Mouse (Mus musculus) heart, embryonic 14.5 days (tissue): ENCODE data around the gene Atoh8. TPM values are rescaled to one million over a fixed set of nuclear protein-coding genes. Genes with fewer than 3 reads are reported as not detected.

Source experiments
- ATAC-seq: fragments of 200-750 bp; cut with Nextera tagmentation; 2 replicates; pipeline ENCODE4 v1.8.0; 2017; ENCODE audit warnings: low read depth, moderate TSS enrichment; ENCODE audit not compliant: insufficient number of reproducible peaks, insufficient read depth, low FRiP score
- H3K27ac ChIP-seq, 2 experiments: fragments of 200-500 bp in 1 of 2; fragments of 300-500 bp in 1 of 2; sonication (generic) in 1 of 2; replicated peaks in 1 of 2; 2 replicates each; pipeline ENCODE4 v1.5.1; 2012 to 2014; ENCODE audit warnings: low read depth in 2 of 2, low read length in 2 of 2, control low read depth in 1 of 2, mild to moderate bottlenecking in 1 of 2, mixed read lengths in 1 of 2; ENCODE audit not compliant: control insufficient read depth in 1 of 2, insufficient read depth in 1 of 2
- H3K27me3 ChIP-seq: fragments of 300-500 bp; sonication (generic); 2 replicates; pipeline ENCODE4 v1.6.1; 2014; ENCODE audit warnings: mild to moderate bottlenecking, low read length, control low read depth; ENCODE audit not compliant: control insufficient read depth, insufficient read depth
- H3K36me3 ChIP-seq: fragments of 300-500 bp; sonication (generic); 2 replicates; pipeline ENCODE4 v1.6.1; 2014; ENCODE audit warnings: mild to moderate bottlenecking, control low read depth, low read length, mixed read lengths; ENCODE audit not compliant: control insufficient read depth, insufficient read depth
- H3K4me1 ChIP-seq, 2 experiments: fragments of 200-500 bp in 1 of 2; fragments of 300-500 bp in 1 of 2; sonication (generic) in 1 of 2; 2 replicates each; pipeline ENCODE4 v1.6.1; 2012 to 2014; ENCODE audit warnings: low read length in 2 of 2, control low read depth in 1 of 2, mixed read lengths in 1 of 2; ENCODE audit not compliant: control insufficient read depth in 2 of 2, insufficient read depth in 2 of 2
- H3K4me2 ChIP-seq: fragments of 300-500 bp; sonication (generic); 2 replicates; pipeline ENCODE4 v1.6.1; 2014; ENCODE audit warnings: mild to moderate bottlenecking, low read length
- H3K4me3 ChIP-seq, 2 experiments: fragments of 200-500 bp in 1 of 2; fragments of 300-500 bp in 1 of 2; sonication (generic) in 1 of 2; 2 replicates each; pipeline ENCODE4 v1.5.1; 2012 to 2014; ENCODE audit warnings: low read length in 2 of 2, mild to moderate bottlenecking in 2 of 2, control low read depth in 1 of 2, low read depth in 1 of 2, moderate library complexity in 1 of 2; ENCODE audit not compliant: control insufficient read depth in 1 of 2, insufficient read depth in 1 of 2
- H3K9ac ChIP-seq: fragments of 300-500 bp; sonication (generic); 2 replicates; pipeline ENCODE4 v1.6.1; 2014; ENCODE audit warnings: mild to moderate bottlenecking, low read length
- H3K9me3 ChIP-seq: fragments of 300-500 bp; sonication (generic); 2 replicates; pipeline ENCODE4 v1.6.1; 2016; ENCODE audit warnings: low read length, control low read depth; ENCODE audit not compliant: control insufficient read depth
- WGBS: fragments of 180-500 bp; shearing (Covaris S2); extraction: QIAGEN DNeasy Blood & Tissue Kit; methylation state at CpG from one replicate; pipeline ENCODE4 v1.1.7; 2014; 5-methylcytosine and 5-hydroxymethylcytosine counted together
- polyA plus RNA-seq: library from polyadenylated mRNA; unstranded; fragments of >200 nt; fragmentation: Nextera tagmentation; extraction: Ambion mirVana; gene quantifications from 2 replicates; pipeline ENCODE4 v1.2.1, GENCODE M21; 2014

The Atoh8 gene
- polyA plus RNA-seq, 1 experiment from 2014 or later = 12.0 TPM

DNA sequence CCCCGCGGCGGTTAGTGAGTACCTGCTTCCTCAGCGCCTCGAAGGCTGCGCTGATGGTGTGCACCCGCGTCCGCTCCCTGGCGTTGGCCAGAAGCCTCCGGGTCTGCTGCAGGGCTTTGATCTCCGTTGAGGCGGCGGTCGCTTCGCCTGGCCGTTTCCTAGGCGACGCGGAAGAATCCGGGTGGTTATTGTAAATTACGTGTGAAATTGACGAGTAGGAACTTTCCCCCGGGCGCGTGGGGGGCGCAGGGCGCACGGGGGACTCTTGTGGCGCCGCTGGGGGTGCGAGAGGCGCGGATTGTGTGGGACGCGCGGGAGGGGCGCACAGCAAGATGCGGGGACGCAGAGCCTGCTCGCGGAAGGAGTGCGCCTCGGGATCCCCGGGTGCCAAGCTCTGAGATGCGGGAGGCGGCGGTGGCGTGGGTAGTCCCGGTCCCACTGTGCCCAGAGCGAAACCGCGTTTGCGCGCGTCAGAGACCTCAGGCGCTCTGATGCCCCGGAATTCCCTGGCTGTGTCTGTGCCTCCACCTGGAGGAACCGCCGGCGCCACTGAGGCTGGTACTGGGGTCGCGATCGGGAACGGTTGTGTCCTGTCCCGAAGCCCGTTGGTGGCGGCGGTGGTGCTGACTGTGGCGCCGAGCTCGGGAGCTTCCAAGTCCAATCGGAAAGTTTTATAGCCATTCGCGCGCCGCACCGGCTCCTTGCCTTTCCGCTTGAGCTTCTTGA lies 842 bp downstream of the Atoh8 start:
- Histone ChIP-seq H3K9ac (peak overlapping the region; percentile 74), H3K27ac (peak overlapping the region; percentile 13 to 60), H3K27me3 (no peaks in the 10 kb centered on the region), H3K9me3 (no peaks in the 10 kb centered on the region), H3K4me1 (peaks cover 27 to 43% of the 10 kb centered on the region in 2 experiments), H3K4me3 (peak overlapping the region; percentile 68 to 71), H3K36me3 (no peaks in the 10 kb centered on the region), H3K4me2 (peak overlapping the region; percentile 98)
- under 1% methylated on average over 78 of the region's 79 CpGs for WGBS
- no peak for ATAC-seq

DNA sequence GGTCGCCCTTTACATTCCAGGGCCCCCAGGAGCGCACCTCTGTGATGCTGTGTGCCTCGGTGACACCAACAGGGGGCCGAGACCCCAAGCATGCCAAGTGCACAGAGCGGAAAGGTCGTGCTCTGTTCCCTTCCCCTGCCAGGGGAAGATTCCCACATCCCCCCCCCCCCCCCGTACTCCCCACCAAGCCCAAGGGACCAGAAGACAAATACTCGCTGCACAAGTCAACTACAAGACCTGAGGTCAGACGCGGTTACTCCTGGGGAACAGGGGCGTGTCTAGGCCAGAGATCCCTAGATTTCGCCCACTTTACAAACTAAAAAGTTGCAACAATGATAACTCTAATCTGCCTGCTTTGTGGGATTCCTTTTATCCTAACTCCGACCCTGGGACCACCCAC lies 1.4 kb downstream of the Atoh8 start:
- no peaks in the 10 kb centered on the region for H3K9me3 ChIP-seq
- no peaks in the 10 kb centered on the region for H3K36me3 ChIP-seq
- no peaks in the 10 kb centered on the region for H3K27me3 ChIP-seq
- H3K27ac ChIP-seq = 0 out of 4 replicates have a peak overlapping the region, but pooled peaks of 1 of the 2 experiments have one; percentile 60
- 0% methylated on average over 11 of the region's 13 CpGs for WGBS
- peak overlapping the region; percentile 74 for H3K9ac ChIP-seq
- no peak for ATAC-seq
- H3K4me2 ChIP-seq = peak overlapping the region; percentile 98
- peaks cover 26 to 42% of the 10 kb centered on the region in 2 experiments for H3K4me1 ChIP-seq
- peak overlapping the region; percentile 68 to 71 for H3K4me3 ChIP-seq

DNA sequence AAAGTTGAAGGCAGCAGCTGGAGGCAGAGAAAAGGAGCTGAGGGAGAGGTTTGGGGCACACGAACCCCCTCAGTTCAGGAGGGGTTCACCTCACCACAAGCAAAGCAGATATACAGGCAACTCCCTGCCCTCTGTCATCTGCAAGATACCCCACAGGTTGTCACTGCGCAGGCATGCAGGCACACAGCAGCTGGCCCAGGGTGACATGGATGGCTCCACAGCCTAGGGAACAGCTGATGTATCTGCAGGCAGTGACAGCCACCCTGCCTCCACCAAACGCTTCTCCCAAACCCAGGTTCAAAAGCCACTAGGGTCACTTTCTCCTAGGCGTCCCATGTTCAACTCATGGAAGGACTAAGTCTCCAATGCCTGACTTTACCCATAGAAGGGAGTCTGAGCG lies 2.5 kb downstream of the Atoh8 start:
- Histone ChIP-seq H3K4me3 (peak overlapping the region; percentile 68 to 71), H3K27ac (no peak overlapping the region), H3K27me3 (no peaks in the 10 kb centered on the region), H3K4me2 (peak overlapping the region; percentile 98), H3K4me1 (peaks cover 21 to 33% of the 10 kb centered on the region in 2 experiments), H3K36me3 (no peaks in the 10 kb centered on the region), H3K9me3 (no peaks in the 10 kb centered on the region), H3K9ac (peak overlapping the region; percentile 74)
- ATAC-seq = no peak
- WGBS = 63% methylated on average over 5 of the region's 5 CpGs

DNA sequence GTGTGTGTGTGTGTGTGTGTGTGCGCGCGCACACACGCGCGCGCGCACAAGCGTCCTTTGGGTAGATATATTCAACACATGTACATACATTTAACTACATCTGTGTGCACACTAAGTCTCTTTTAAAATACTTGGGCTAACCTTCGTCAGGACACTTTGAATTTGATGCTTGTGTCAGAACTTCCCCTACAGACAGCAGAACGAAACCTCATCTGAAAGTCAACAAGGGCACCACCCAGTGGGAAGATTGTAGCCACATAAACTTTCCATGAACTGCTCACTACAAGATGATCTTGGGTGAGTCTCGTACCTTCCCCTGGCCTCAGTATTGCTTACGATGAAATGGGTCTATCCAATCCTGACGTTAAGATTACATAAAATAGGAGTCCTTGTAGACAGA lies 3.0 kb downstream of the Atoh8 start:
- Histone ChIP-seq H3K4me1 (peaks cover 20 to 36% of the 10 kb centered on the region in 2 experiments), H3K4me2 (peak overlapping the region; percentile 98), H3K27me3 (no peaks in the 10 kb centered on the region), H3K9ac (no peak overlapping the region; the same call in 1 of the 2 replicates), H3K4me3 (peak overlapping the region in 1 of 2 experiments; percentile 68; a peak in 3 of 4 replicates), H3K9me3 (no peaks in the 10 kb centered on the region), H3K36me3 (no peaks in the 10 kb centered on the region), H3K27ac (no peak overlapping the region)
- 88% methylated on average over 14 of the region's 14 CpGs for whole genome bisulfite sequencing
- ATAC-seq = no peak

DNA sequence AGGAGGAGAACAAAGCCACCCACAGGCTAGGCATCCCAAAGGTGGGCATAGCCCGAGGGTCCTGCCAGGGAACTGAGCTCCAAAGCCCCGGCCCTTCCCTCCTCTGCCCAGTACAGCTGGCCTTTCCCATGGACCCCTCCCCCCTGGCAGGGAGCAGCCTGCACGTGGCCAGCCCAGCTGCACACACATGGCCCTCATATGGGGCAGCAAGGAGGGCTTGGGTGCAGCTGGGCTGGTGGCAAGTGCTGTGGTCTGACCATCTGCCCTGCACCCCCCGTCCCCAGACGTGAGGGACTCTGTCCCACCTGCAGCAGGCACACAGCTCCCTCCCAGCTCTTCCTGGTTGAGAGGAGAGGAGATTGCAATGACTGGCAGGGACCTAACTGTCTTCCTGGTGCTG lies 4.5 kb downstream of the Atoh8 start:
- no peaks in the 10 kb centered on the region for H3K9me3 ChIP-seq
- H3K4me2 ChIP-seq = peak overlapping the region; percentile 19
- peaks cover 17 to 33% of the 10 kb centered on the region in 2 experiments for H3K4me1 ChIP-seq

DNA sequence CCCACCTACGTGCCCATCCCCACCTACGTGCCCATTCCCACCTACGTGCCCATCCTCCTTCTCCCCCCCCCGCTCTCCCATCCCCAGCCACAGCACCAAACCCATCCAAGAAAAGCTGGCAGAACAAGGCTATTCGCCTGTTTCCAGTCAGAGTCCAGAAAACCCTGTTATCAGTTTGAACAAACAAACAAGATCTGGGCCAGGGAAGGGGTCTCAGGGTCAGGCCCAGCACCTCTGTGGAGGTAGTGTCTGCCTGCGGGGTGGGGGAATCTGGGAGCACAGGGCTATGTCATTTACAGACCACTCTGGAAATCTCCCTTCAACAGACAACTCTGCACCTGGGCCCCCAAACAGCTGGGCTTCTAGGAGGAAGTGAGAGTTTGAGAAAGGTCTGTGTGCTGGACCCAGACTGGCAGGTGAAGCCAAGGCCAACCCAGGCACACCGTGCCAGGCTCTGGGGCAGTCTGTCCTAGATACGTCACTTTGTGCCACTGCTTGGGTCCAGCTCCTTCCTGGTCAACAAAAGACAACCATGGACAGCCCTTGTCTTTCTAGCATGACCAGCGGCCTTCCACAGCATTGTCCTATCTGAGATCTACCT lies 7.6 kb downstream of the Atoh8 start:
- ATAC-seq = no peak
- no peak overlapping the region for H3K4me3 ChIP-seq
- 0 out of 2 replicates have a peak, but pooled peaks cover 4% of the 10 kb centered on the region for H3K36me3 ChIP-seq
- no peak overlapping the region for H3K4me2 ChIP-seq
- peaks cover 12 to 21% of the 10 kb centered on the region in 2 experiments for H3K4me1 ChIP-seq
- no peak overlapping the region for H3K9ac ChIP-seq
- WGBS = 66% methylated on average over 9 of the region's 9 CpGs
- no peaks in the 10 kb centered on the region for H3K27me3 ChIP-seq
- H3K9me3 ChIP-seq = no peaks in the 10 kb centered on the region
- no peak overlapping the region for H3K27ac ChIP-seq

More for the DNA sequence above, 4.5 kb downstream of the Atoh8 start:
- H3K27ac ChIP-seq = no peak overlapping the region
- H3K9ac ChIP-seq = no peak overlapping the region
- ATAC-seq = no peak
- WGBS = 41% methylated on average over 5 of the region's 5 CpGs
- H3K27me3 ChIP-seq = no peaks in the 10 kb centered on the region
- H3K4me3 ChIP-seq = no peak overlapping the region
- H3K36me3 ChIP-seq = no peaks in the 10 kb centered on the region

DNA sequence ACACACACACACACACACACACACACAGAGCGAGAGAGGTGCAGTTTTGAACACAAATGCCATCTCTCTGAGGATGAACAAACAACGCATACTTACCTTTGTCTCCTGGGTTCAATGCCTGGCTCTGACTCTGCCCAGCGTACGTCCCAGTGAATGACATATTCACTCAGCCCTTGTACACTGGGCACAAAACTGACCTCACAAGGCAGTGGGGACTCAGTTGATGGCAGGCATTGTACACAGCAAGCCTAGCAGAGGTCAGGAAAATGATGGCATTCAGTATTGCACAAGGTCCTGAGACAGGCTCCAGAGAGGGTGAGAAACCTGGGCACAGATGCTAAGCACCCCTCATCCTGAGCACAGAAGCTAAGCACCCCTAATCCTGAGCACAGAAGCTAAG lies 8.4 kb downstream of the Atoh8 start:
- no peak overlapping the region for H3K9ac ChIP-seq
- H3K9me3 ChIP-seq = no peaks in the 10 kb centered on the region
- H3K4me1 ChIP-seq = peaks cover 19 to 26% of the 10 kb centered on the region in 2 experiments
- H3K27ac ChIP-seq = no peak overlapping the region
- WGBS = 93% methylated on average over 4 of the region's 4 CpGs
- H3K4me3 ChIP-seq = no peak overlapping the region
- no peak for ATAC-seq
- no peak overlapping the region for H3K4me2 ChIP-seq
- 0 out of 2 replicates have a peak, but pooled peaks cover 4% of the 10 kb centered on the region for H3K36me3 ChIP-seq
- H3K27me3 ChIP-seq = no peaks in the 10 kb centered on the region
